Comparison of ENCODE assay signal across 10 mouse cellular contexts in genomic region chr7:89099756-89100155, GRCm38 (mm10).
DNase-seq lines count a peak whose midpoint lies in the region; ATAC-seq lines count a peak whose summit lies in the region.
"Had no signal": no experiment of that assay in that cellular context is flagged by ENCODE, and none has a peak within 500 bp of the region (broad histone marks: within the 10 kb centered on the region; RNA-seq: fewer than 3 reads in every experiment).

No protein-coding gene starts in this region.

- DNase-seq in ovary, adult 18-20 months (ENCODE audit: low spot score): peak; percentile 4
- DNase-seq in ovary, postnatal 10 days (ENCODE audit: low spot score): no peak
- peak; percentile 78 for DNase-seq in gastrocnemius, adult 18-20 months (ENCODE audit: low spot score)
- DNase-seq in heart, adult 9 months (ENCODE audit: low spot score in 2 of 2): peak; percentile 68 to 81
- DNase-seq in ovary, postnatal 36 days (ENCODE audit: low spot score): peak; percentile 14
- DNase-seq in layer of hippocampus, adult 11-12 months (ENCODE audit: low spot score): no peak
- DNase-seq: forebrain, postnatal 0 days; right cerebral cortex, postnatal 4 days had no signal

- no peak for ATAC-seq in inflammation-experienced regulatory T-cells, adult 6 months
- ATAC-seq: forebrain, postnatal 0 days; intestine, postnatal 0 days had no signal

Comparison
In these comparisons a context has a peak if more than half of its experiments do, and no peak if none do; other contexts are left out.
1. DNase-seq: peak in ovary, adult 18-20 months (single experiment), gastrocnemius, adult 18-20 months (single experiment), heart, adult 9 months (2 of 2) and ovary, postnatal 36 days (single experiment); none in ovary, postnatal 10 days (single experiment) and layer of hippocampus, adult 11-12 months (single experiment).